Mouse (Mus musculus) ES-CJ7 (cell line): ENCODE data around the gene C8g.
A peak's percentile ranks its signal among the peaks of the same experiment; 100 is the strongest.

Source experiments
- DNase-seq: peaks from one replicate; pipeline ENCODE4 v3.0.0; 2011; ENCODE audit warnings: low read depth, low spot score

Gene C8g

GRCm38 (mm10) chr2:25501593-25502486 lies at the start of gene C8g:
TSS of gene C8g (minus strand) at chr2:25501719.
- peak; percentile 39 for DNase-seq

GRCm38 (mm10) chr2:25551186-25551585 lies 49.7 kb upstream of the C8g start:
- DNase-seq = peak; percentile 50

- no peak for DNase-seq
Observed at GRCm38 (mm10) chr2:25549021-25549991, 47.8 kb upstream of the C8g start.

- DNase-seq = peak; percentile 99
Observed at GRCm38 (mm10) chr2:25546811-25547491, 45.4 kb upstream of the C8g start, which contains the start of gene Traf2. TSS of gene Traf2 (minus strand) at chr2:25546940.

- no peak for DNase-seq
Observed at GRCm38 (mm10) chr2:25545996-25546810, 44.7 kb upstream of the C8g start.

GRCm38 (mm10) chr2:25541644-25542367 lies 40.3 kb upstream of the C8g start:
- DNase-seq = no peak

GRCm38 (mm10) chr2:25540541-25540948 lies 39.0 kb upstream of the C8g start:
- no peak for DNase-seq

- DNase-seq = no peak
Observed at GRCm38 (mm10) chr2:25536531-25536930, 35.0 kb upstream of the C8g start.

- no peak for DNase-seq
Observed at GRCm38 (mm10) chr2:25534866-25535182, 33.3 kb upstream of the C8g start.

GRCm38 (mm10) chr2:25534178-25534865 lies 32.8 kb upstream of the C8g start:
- DNase-seq = no peak

- no peak for DNase-seq
Observed at GRCm38 (mm10) chr2:25533707-25534106, 32.2 kb upstream of the C8g start.

- no peak for DNase-seq
Observed at GRCm38 (mm10) chr2:25526510-25527302, 25.2 kb upstream of the C8g start.

- no peak for DNase-seq
Observed at GRCm38 (mm10) chr2:25509912-25510311, 8.4 kb upstream of the C8g start.

- DNase-seq = peak; percentile 81
Observed at GRCm38 (mm10) chr2:25506964-25507363, 5.4 kb upstream of the C8g start.

- DNase-seq = no peak
Observed at GRCm38 (mm10) chr2:25505860-25506259, 4.3 kb upstream of the C8g start.

GRCm38 (mm10) chr2:25505000-25505399 lies 3.5 kb upstream of the C8g start:
- no peak for DNase-seq

GRCm38 (mm10) chr2:25504538-25504937 lies 3.0 kb upstream of the C8g start:
- no peak for DNase-seq

- no peak for DNase-seq
Observed at GRCm38 (mm10) chr2:25502726-25503125, 1.2 kb upstream of the C8g start.
